Mouse (Mus musculus): ENCODE results near the gene Rnls.

DNA sequence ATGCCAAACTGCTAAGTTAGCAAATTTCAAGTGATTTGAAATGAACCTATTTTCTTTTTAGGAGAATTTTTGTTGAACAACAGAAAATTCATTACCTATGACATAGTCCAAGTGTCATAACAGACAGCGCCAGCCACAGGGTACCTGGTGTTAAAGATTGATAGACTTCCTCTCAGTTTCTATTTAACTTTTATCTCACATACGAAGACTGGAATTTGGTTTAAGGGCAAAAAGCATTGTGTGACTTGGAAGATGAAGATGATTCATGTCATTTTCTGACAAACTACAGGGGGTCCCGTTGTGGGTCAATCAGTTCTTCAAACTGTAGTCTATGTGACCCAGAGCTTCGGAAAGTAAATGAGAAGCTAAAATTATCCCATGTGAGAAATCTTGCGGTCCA lies 254.8 kb downstream of the Rnls start:
- no peak for TF ChIP-seq CTCF (conservative IDR thresholded peaks at IDR 0.05 in 1 of 2, IDR thresholded peaks at IDR 0.05 in 1 of 2; ENCODE audit: low read depth in 2 of 2, low read length in 2 of 2)
- no peak for TF ChIP-seq POLR2AphosphoS2 (IDR thresholded peaks at IDR 0.05; ENCODE audit: low read depth, low read length)
- TF ChIP-seq MEF2A (IDR thresholded peaks at IDR 0.05; ENCODE audit: borderline replicate concordance, low read depth, low read length) = no peak
- TF ChIP-seq CHD1 (IDR thresholded peaks at IDR 0.05; ENCODE audit: low read depth, low read length) = no peak
- TF ChIP-seq POLR2A (IDR thresholded peaks at IDR 0.05; ENCODE audit: low read depth, low read length) = no peak
- TF ChIP-seq E2F4 (IDR thresholded peaks at IDR 0.05; ENCODE audit: insufficient replicate concordance, low read depth, low read length) = no peak
- no peak for TF ChIP-seq USF2 (conservative IDR thresholded peaks at IDR 0.05; ENCODE audit: low read depth, low read length)

Data from CH12.LX (cell line).